Mouse (Mus musculus) urinary bladder, adult 18-20 months (tissue): ENCODE measurements around the gene Trabd2b.

ENCODE experiments used
- DNase-seq, 2 experiments: peaks; one replicate each; pipeline ENCODE4 v3.0.0; 2022; ENCODE audit warnings: low spot score in 2 of 2, mixed read lengths in 2 of 2

Gene Trabd2b

DNA sequence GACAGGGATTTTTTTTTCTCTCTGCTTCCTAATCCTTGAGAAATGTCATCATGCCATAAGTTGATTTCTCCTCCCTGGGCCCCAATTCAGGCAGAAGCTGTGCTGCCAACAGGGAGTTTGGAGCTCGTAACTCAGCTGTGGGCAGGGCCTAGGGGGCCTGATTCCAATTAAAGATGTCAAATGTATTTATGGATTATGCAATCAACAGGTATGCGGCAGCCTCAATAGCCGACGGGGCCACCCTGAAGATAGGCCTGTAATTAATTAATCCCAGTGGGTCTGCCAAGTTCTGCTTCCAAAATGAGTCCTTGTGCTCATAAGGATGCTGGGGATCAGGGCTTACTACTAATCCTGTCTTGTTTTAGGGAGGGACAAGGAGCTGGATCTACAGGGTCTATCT lies 135.6 kb downstream of the Trabd2b start:
- DNase-seq = no peak

GRCm38 (mm10) chr4:114545481-114546200 lies 139.1 kb downstream of the Trabd2b start:
- DNase-seq = no peak

DNA sequence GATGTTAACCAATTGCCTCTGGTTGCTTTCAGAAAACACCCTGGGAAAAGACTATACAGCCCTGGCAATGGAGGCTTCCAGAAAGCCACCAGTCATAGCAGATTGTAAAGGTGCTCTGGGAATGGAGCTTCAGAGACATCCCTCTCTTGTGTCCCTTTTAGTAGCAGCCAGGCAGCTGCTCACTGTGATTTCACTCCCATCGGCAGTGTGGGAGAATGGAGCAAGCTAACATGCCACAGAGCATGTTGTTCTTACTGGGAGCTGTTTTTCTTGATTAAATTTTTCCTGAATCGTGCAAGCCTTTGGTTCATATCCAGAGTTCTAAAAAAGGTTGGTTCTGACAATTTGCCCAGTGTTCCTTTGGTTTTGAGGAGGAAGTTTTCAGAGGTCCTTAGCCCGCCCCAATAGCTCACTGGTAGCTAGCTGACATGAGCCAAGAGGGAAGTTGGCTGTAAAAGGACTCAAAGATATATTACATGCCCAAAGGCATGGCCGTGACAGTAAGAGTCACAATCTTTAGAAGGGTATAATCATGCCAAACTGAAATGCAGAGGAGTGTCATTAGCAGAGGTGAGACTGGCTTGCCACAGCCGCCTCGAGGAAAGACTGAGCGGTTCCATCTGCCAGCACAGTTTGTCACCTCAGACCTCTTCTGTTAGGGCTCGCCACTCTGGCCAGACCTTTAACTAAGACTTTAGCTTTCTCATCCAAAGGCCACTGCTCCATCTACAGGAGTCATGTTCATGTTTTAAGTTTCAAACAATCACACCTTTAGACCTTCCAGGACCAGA lies 141.3 kb downstream of the Trabd2b start:
- no peak for DNase-seq

GRCm38 (mm10) chr4:114549487-114549886 lies 143.0 kb downstream of the Trabd2b start:
- DNase-seq = no peak

GRCm38 (mm10) chr4:114550471-114551156 lies 144.1 kb downstream of the Trabd2b start:
- DNase-seq = no peak

- DNase-seq = no peak
Measured at GRCm38 (mm10) chr4:114556880-114557279, 150.4 kb downstream of the Trabd2b start.

DNA sequence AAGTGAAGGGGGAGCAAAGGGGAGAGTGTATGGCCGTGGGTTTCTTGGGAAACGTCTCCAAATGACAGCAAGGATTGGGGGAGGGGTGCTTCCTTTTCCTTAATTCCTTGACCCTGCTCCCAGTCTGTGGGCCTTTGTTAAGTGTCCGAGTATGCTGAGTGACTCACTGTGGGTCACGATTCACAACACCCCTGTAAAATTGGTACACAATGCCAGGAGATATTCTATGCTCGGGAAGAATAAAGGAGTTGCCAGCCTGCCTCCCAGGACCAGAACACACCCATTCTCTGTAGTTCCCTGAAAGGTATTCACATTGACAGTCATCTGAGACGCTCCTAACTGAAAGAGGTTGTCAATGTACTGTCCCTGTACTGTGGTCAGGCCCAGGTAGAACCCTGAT lies 151.2 kb downstream of the Trabd2b start:
- no peak for DNase-seq

DNA sequence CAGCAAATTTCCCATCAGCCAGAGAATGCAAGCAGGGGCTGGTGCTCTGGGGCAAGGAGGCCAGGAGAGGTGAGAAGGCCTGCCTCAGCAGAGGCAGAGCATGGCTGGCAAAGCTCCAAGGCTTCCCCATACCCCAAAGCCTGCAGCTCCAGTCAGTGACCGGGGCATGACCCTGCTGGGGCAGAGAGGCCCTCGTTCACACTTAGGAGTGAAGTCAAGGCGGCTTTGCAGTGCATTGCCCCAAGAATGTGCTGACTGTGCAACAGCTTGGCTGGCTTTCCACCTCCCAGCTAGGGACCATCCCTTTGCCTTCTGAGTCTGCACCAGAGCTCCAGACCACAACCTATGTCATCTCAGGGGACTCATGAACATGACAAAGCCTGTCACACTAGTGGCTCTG lies 152.0 kb downstream of the Trabd2b start:
- no peak for DNase-seq

DNA sequence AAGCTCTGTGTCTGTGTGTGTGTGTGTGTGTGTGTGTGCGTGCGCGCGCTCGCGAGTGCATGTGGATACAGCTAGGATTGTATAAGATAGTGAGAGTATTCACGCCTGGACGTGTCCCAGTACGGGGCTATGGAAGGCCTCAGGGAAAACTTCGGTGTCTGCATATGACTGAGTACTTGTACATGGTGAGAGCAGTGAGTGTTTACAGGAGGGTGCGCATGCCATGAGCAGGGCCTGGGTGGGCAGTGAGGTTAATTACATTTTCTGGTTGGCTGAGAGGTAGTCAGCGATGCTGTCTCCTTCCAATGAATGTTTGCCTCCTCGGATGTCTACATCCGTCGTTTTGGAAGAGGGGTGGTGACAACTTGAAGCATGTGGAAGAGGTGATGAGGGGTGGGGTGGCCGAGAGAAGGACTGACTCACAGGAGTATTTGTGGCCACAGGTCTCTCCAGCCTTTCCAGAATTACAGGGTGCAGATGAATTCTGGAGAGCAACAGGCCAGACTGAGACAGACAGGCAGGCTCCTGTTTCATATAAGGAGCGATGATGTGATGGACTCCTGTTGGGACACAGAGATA lies 154.2 kb downstream of the Trabd2b start:
- DNase-seq = no peak

- DNase-seq = no peak
Measured at GRCm38 (mm10) chr4:114564131-114564695, 157.7 kb downstream of the Trabd2b start.

GRCm38 (mm10) chr4:114567594-114567993 lies 161.1 kb downstream of the Trabd2b start:
- DNase-seq = no peak

- no peak for DNase-seq
Measured at GRCm38 (mm10) chr4:114568081-114568605, 161.6 kb downstream of the Trabd2b start.

DNA sequence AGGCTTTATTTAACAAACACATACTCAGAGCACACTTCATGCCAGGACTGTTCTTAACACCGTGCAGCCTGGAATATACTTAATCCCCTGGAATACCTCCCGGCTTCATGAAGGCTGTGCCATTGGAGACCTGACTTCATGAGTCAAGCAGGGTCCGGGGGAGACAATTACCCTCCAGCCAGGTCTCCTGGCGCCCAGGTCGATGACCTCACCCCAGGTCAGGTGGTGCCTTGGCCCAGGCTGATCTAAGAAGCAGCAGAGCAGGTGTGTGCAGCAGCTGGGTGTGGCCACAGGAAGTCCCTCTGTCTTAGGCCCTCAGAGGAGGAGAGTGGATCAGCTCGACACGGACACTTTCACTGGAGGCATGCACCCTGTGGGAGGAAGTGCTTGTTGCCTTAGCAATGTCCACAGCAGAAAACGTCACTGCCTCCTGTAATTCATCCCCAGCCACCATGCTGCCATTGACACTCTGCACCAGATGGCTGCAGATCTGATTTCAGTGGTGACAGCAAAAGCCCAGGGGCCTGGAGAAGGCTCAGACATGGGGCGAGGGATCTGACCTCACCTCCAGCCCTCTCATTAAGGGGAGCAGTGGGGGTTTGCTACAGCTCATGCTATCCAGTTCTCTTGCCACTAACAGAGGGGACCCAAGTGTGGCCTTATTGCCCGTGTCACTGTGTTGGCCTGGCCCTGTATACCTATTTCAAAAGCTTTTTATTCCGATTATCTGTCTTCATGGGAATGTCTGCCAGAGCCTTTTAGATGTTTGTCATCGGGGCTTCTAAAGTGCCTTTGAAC lies 171.8 kb downstream of the Trabd2b start:
- DNase-seq = no peak

DNA sequence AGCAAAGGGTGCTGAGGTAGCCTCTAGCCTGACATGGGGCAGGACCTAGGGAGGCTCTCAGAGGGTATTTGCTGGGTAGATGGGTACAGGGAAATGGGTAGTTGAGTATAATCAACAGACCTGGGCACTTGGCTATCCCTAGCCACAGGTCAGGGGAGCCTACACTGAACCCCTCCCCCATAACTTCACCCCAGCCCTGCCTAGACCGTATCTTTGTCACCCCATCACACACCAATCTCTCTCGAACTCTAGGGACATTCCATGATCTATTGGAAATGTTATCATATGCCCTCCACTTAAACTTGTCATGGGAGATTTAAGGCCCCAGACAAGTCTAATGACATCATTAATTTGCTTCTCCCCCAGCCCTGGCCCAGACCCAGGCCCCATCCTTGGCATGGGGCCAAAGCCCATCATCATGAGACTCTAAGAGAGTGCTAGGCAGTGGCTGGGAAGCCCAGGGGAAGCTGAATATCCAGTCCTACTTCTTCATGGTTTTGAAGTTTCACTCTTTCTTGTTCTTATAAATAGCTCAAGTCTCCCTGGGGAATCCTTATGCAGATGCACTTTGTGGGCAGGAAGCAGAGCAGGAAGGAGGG lies 177.1 kb downstream of the Trabd2b start:
- DNase-seq = no peak

- DNase-seq = no peak
Measured at GRCm38 (mm10) chr4:114584686-114585085, 178.2 kb downstream of the Trabd2b start.

GRCm38 (mm10) chr4:114593554-114594215 lies 187.2 kb downstream of the Trabd2b start:
- DNase-seq = no peak

- no peak for DNase-seq
Measured at GRCm38 (mm10) chr4:114595188-114595701, 188.7 kb downstream of the Trabd2b start.

DNA sequence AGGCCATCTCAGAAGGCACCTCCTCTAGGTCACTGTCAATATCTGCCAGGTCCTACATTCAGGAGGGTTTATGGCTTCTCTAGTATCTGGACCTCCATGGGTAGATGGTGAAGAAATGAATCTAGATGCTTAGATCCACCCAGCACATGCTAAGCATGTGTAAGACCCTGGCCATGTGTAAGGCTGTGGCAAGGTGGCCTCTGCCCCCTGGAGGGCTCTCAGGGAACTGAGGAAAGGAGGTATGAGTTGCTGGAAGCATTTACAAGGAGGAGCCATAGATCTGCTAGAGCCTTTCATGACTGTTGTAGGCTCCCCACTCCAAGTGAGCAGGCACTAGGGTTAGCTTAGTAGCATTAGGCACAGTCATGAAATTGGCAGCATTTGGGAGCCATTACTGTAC lies 192.6 kb downstream of the Trabd2b start:
- DNase-seq = no peak

GRCm38 (mm10) chr4:114601201-114602009 lies 194.9 kb downstream of the Trabd2b start:
- no peak for DNase-seq
